Mouse (Mus musculus): ENCODE results near the gene Nmt1.

- TF ChIP-seq SMC3 (IDR thresholded peaks at IDR 0.05; ENCODE audit: low read depth, low read length) (no peak), RCOR1 (IDR thresholded peaks at IDR 0.05; ENCODE audit: low read depth, low read length) (no peak), POLR2A (IDR thresholded peaks at IDR 0.05; ENCODE audit: control insufficient read depth in 1 of 2, insufficient read depth in 1 of 2, low read depth in 1 of 2, low read length in 2 of 2, poor library complexity in 1 of 2) (no peak), JUND (IDR thresholded peaks at IDR 0.05; ENCODE audit: low read depth, low read length) (no peak), USF1 (IDR thresholded peaks at IDR 0.05; ENCODE audit: low read depth, low read length) (no peak), ZNF384 (IDR thresholded peaks at IDR 0.05; ENCODE audit: low read depth, low read length) (no peak), CTCF (IDR thresholded peaks at IDR 0.05 in 2 of 3, conservative IDR thresholded peaks at IDR 0.05 in 1 of 3; ENCODE audit: control insufficient read depth in 1 of 3, insufficient read depth in 1 of 3, low read depth in 2 of 3, low read length in 3 of 3, poor library complexity in 1 of 3, severe bottlenecking in 1 of 3) (no peak), ZMIZ1 (IDR thresholded peaks at IDR 0.05; ENCODE audit: low read depth, low read length) (no peak), CHD1 (IDR thresholded peaks at IDR 0.05; ENCODE audit: low read depth, low read length) (no peak)
These were observed 39.5 kb downstream of the Nmt1 start for GRCm38 (mm10) chr11:103067457-103068001.

Measured in MEL (cell line).